Mouse (Mus musculus) heart, adult 2 months (tissue): Measurements from ENCODE around the gene Baz1a.

Experiments
- CTCF ChIP-seq: fragments of 200-600 bp; IDR thresholded peaks from 2 replicates; pipeline ENCODE4 v1.8.1; 2022; ENCODE audit warnings: antibody characterized with exemption, mild to moderate bottlenecking, moderate library complexity
- POLR2A ChIP-seq: fragments of 200-500 bp; IDR thresholded peaks from 2 replicates; pipeline ENCODE4 v1.6.1; 2011; ENCODE audit warnings: mild to moderate bottlenecking, low read depth, low read length, control low read depth; ENCODE audit not compliant: insufficient read depth

GRCm38 (mm10) chr12:54981962-54982361 lies 32.2 kb downstream of the Baz1a start:
- TF ChIP-seq POLR2A (no peak), CTCF (no peak)
